Mouse (Mus musculus): ENCODE measurements at regions not wholly inside any gene's neighbourhood (a gene's known extent, or its start where the extent isn't known, plus 50 kb on each side); places are given as distances from the start of the nearest gene placed in this dataset.
"Not testable (repeated sequence)": the region's sequence is repeated elsewhere in the genome, so short reads cannot be mapped to it uniquely, and the experiment has no call there.

GRCm38 (mm10) chr11:12589757-12590373 is 125.1 kb upstream of the Cobl start:
- CTCF ChIA-PET, result no interaction called here

- CTCF ChIA-PET, result not testable (repeated sequence)
These were observed 120.3 kb upstream of the Cobl start for GRCm38 (mm10) chr11:12584851-12585680.

- CTCF ChIA-PET, result no interaction called here
These were observed 114.3 kb upstream of the Cobl start for GRCm38 (mm10) chr11:12578999-12579576.

GRCm38 (mm10) chr11:12559663-12560062 is 94.9 kb upstream of the Cobl start:
- CTCF ChIA-PET, result no interaction called here

GRCm38 (mm10) chr11:12558995-12559633 is 94.4 kb upstream of the Cobl start:
- CTCF ChIA-PET, result no interaction called here

- CTCF ChIA-PET, result no interaction called here
These were observed 93.4 kb upstream of the Cobl start for GRCm38 (mm10) chr11:12558176-12558575.

- CTCF ChIA-PET, result no interaction called here
These were observed 81.0 kb upstream of the Cobl start for GRCm38 (mm10) chr11:12545771-12546170.

GRCm38 (mm10) chr11:12543042-12543441 is 78.3 kb upstream of the Cobl start:
- CTCF ChIA-PET, result no interaction called here

GRCm38 (mm10) chr11:12540333-12540870 is 75.6 kb upstream of the Cobl start:
- CTCF ChIA-PET, result no interaction called here

- CTCF ChIA-PET, result no interaction called here
These were observed 70.3 kb upstream of the Cobl start for GRCm38 (mm10) chr11:12535063-12535462.

- CTCF ChIA-PET, result no interaction called here
These were observed 67.5 kb upstream of the Cobl start for GRCm38 (mm10) chr11:12532288-12532687.

GRCm38 (mm10) chr11:12522063-12522462 is 57.3 kb upstream of the Cobl start:
- CTCF ChIA-PET, result not testable (repeated sequence)

- CTCF ChIA-PET, result no interaction called here
These were observed 56.5 kb upstream of the Cobl start for GRCm38 (mm10) chr11:12521286-12521685.

- CTCF ChIA-PET, result interaction anchor here (0.6 kb wide), 1 partner anchor 1459 kb away, joined by 4 read pairs; no protein-coding TSS in a partner anchor
These were observed 51.6 kb upstream of the Cobl start for GRCm38 (mm10) chr11:12516374-12516773.

Measured in spleen, embryonic (tissue).